Mouse (Mus musculus) hindbrain, embryonic 13.5 days (tissue): Measurements from ENCODE around the gene Fhod1. TPM values are rescaled to one million over a fixed set of nuclear protein-coding genes. Genes with fewer than 3 reads are reported as not detected.
A peak's percentile ranks its signal among the peaks of the same experiment; 100 is the strongest.

Experiments used
- ATAC-seq: fragments of 200-750 bp; cut with Nextera tagmentation; 2 replicates; pipeline ENCODE4 v1.8.0; 2017; ENCODE audit warnings: moderate TSS enrichment; ENCODE audit not compliant: low FRiP score
- H3K27ac ChIP-seq: fragments of 300-500 bp; sonication (generic); 2 replicates; pipeline ENCODE4 v1.5.1; 2015; ENCODE audit warnings: inconsistent platforms, mild to moderate bottlenecking, moderate library complexity
- H3K27me3 ChIP-seq: fragments of 300-500 bp; sonication (generic); 2 replicates; pipeline ENCODE4 v1.6.1; 2015; ENCODE audit warnings: mild to moderate bottlenecking, inconsistent platforms
- H3K36me3 ChIP-seq: fragments of 300-500 bp; sonication (generic); 2 replicates; pipeline ENCODE4 v1.6.1; 2015; ENCODE audit warnings: mild to moderate bottlenecking, inconsistent platforms
- H3K4me1 ChIP-seq: fragments of 300-500 bp; sonication (generic); replicated peaks from 2 replicates; pipeline ENCODE4 v1.6.1; 2015; ENCODE audit warnings: inconsistent platforms
- H3K4me2 ChIP-seq: fragments of 300-500 bp; sonication (generic); 2 replicates; pipeline ENCODE4 v1.6.1; 2015; ENCODE audit warnings: inconsistent platforms, mild to moderate bottlenecking, moderate library complexity
- H3K4me3 ChIP-seq: fragments of 300-500 bp; sonication (generic); 2 replicates; pipeline ENCODE4 v1.5.1; 2015; ENCODE audit warnings: mild to moderate bottlenecking, inconsistent platforms
- H3K9ac ChIP-seq: fragments of 300-500 bp; sonication (generic); 2 replicates; pipeline ENCODE4 v1.6.1; 2015; ENCODE audit warnings: mild to moderate bottlenecking, inconsistent platforms
- H3K9me3 ChIP-seq: fragments of 300-500 bp; sonication (generic); 2 replicates; pipeline ENCODE4 v1.6.1; 2016; ENCODE audit warnings: inconsistent platforms
- WGBS: fragments of 180-500 bp; shearing (Covaris S2); methylation state at CpG from one replicate; pipeline ENCODE4 v1.1.7; 2015; 5-methylcytosine and 5-hydroxymethylcytosine counted together
- polyA plus RNA-seq: library from polyadenylated mRNA; unstranded; fragments of >200 nt; fragmentation: Nextera tagmentation; extraction: Ambion mirVana; gene quantifications from 2 replicates; pipeline ENCODE4 v1.2.1, GENCODE M21; 2015

Fhod1 gene
- polyA plus RNA-seq, 1 experiment from 2014 or later: 0.74 TPM

DNA sequence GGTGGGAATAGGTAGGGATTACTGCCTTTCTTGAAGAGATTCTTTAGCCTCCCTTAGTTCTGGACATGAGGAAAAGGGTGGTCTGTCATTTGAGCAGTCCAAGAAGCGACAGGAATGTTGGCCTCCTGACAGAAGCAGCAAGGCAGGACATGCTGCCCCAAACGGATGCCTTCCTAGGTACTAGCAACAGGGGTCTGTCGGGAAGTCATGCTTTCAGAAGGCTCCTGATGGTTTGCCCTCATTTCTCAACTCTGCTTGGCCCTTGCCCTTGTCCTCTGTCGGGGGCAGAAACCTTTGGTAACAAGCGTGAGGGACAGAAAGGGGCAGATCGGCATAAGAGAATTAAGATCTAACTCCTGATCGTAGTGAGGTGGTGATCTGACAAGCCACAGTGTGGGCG, 37.6 kb downstream of the Fhod1 start:
- WGBS: 85% methylated on average over 8 of the region's 8 CpGs
- no peak overlapping the region for H3K9ac ChIP-seq
- no peaks in the 10 kb centered on the region for H3K9me3 ChIP-seq
- H3K36me3 ChIP-seq: peaks cover 82% of the 10 kb centered on the region
- H3K27me3 ChIP-seq: no peaks in the 10 kb centered on the region
- H3K4me3 ChIP-seq: no peak overlapping the region
- no peak overlapping the region for H3K4me2 ChIP-seq
- H3K27ac ChIP-seq: no peak overlapping the region
- no peak for ATAC-seq
- peaks cover 14% of the 10 kb centered on the region for H3K4me1 ChIP-seq

DNA sequence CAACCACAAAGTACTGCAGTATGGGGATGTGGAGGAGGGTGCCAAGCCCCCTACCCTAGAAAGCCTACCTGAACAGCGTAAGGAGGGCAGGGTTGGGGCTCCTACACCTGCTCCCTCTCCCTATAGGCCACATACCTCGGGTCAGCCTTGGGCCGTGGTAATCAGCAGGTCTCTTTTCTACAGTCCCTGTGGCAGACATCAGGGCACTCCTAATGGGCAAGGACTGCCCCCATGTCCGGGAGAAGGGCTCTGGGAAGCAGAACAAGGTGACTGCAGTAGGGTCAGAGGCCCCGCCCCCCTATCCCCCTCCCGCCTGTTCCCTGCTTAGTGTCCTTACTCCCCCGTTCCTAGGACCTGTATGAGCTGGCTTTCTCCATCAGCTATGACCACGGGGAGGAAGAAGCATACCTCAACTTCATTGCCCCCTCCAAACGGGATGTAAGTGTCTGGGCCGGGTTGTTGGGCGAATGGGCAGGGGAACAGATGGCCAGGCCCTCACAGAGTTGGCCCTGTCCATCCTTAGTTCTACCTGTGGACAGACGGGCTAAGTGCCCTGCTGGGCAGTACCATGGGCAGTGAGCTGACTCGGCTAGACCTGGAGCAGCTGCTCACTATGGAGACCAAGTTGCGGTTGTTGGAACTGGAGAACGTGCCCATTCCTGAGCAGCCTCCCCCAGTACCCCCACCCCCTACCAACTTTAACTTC, 38.5 kb downstream of the Fhod1 start:
- Histone ChIP-seq H3K27me3 (no peaks in the 10 kb centered on the region), H3K36me3 (peaks cover 80% of the 10 kb centered on the region), H3K4me1 (peaks cover 22% of the 10 kb centered on the region), H3K4me3 (no peak overlapping the region), H3K4me2 (no peak overlapping the region), H3K9ac (no peak overlapping the region), H3K27ac (no peak overlapping the region), H3K9me3 (no peaks in the 10 kb centered on the region)
- no peak for ATAC-seq
- WGBS: 82% methylated on average over 15 of the region's 15 CpGs

DNA sequence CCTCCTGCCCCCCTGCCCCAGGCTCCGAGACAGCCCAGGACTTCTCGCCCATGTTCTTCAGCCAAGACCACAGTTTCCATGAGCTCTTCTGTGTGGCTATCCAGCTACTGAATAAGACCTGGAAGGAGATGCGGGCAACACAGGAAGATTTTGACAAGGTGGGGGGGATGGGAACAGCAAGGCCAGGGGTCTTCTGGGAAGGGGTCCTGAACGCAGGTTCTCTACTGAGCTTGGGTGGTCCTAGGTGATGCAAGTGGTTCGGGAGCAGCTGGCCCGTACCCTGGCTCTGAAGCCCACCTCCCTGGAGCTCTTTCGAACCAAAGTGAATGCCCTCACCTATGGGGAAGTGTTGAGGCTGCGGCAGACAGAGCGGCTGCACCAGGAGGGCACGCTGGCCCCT, 39.3 kb downstream of the Fhod1 start:
- peaks cover 80% of the 10 kb centered on the region for H3K36me3 ChIP-seq
- no peaks in the 10 kb centered on the region for H3K27me3 ChIP-seq
- H3K4me3 ChIP-seq: no peak overlapping the region
- no peaks in the 10 kb centered on the region for H3K9me3 ChIP-seq
- 96% methylated on average over 10 of the region's 10 CpGs for WGBS
- H3K4me1 ChIP-seq: peaks cover 25% of the 10 kb centered on the region
- H3K27ac ChIP-seq: no peak overlapping the region
- no peak overlapping the region for H3K9ac ChIP-seq
- no peak overlapping the region for H3K4me2 ChIP-seq
- no peak for ATAC-seq

DNA sequence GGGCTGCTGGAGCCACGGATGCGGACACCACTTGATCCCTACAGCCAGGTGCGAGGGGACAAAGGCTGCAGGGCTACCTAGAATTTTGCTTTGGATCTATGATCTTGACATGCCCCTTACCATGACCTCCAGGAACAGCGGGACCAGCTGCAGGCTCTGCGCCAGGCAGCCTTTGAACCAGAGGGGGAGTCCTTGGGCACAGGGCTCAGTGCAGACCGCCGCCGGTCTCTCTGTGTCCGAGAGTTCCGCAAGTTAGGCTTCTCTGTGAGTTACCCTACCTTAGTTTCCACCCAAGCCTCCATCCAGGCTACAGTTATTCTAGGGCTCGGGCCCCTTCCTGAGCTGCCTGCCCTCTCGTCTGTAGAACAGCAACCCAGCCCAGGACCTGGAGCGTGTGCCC, 40.1 kb downstream of the Fhod1 start:
- WGBS: 95% methylated on average over 13 of the region's 13 CpGs
- peaks cover 25% of the 10 kb centered on the region for H3K4me1 ChIP-seq
- H3K9ac ChIP-seq: no peak overlapping the region
- no peak overlapping the region for H3K27ac ChIP-seq
- ATAC-seq: no peak
- H3K4me2 ChIP-seq: no peak overlapping the region
- no peak overlapping the region for H3K4me3 ChIP-seq
- no peaks in the 10 kb centered on the region for H3K27me3 ChIP-seq
- no peaks in the 10 kb centered on the region for H3K9me3 ChIP-seq
- peaks cover 79% of the 10 kb centered on the region for H3K36me3 ChIP-seq

DNA sequence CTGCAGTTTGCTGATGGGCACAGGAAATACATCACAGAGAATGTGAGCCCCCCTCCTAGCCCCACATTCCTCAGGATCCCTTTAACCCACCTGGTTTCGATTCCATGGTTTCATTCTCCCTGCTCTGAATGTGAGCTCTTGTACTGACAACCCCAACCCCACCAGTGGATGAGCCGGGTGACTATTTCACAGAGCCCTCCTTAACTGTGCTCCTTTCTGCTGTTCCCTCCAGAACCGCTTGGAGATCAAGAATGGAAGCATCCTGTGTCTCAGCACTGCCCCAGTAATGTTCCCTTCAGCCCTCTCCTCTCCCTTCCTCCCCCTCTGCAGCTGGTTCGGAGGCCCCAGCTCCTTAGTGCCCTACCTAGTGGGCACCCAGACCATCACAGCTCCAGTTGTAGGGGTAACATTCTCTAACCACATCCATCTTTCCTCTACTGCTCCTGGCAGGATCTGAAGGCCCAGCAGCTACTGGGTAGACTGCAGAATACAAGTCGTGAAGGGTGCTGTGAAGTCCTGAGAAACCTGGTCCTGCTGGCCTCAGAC, 41.5 kb downstream of the Fhod1 start:
- ATAC-seq: peak; percentile 33
- no peaks in the 10 kb centered on the region for H3K9me3 ChIP-seq
- H3K4me1 ChIP-seq: peaks cover 25% of the 10 kb centered on the region
- H3K36me3 ChIP-seq: peaks cover 79% of the 10 kb centered on the region
- peak overlapping the region; percentile 66 for H3K27ac ChIP-seq
- peak overlapping the region; percentile 66; the same call in 1 of the 2 replicates for H3K9ac ChIP-seq
- no peaks in the 10 kb centered on the region for H3K27me3 ChIP-seq
- peak overlapping the region; percentile 17; the same call in 1 of the 2 replicates for H3K4me3 ChIP-seq
- WGBS: 60% methylated on average over 5 of the region's 5 CpGs
- H3K4me2 ChIP-seq: peak overlapping the region; percentile 48

DNA sequence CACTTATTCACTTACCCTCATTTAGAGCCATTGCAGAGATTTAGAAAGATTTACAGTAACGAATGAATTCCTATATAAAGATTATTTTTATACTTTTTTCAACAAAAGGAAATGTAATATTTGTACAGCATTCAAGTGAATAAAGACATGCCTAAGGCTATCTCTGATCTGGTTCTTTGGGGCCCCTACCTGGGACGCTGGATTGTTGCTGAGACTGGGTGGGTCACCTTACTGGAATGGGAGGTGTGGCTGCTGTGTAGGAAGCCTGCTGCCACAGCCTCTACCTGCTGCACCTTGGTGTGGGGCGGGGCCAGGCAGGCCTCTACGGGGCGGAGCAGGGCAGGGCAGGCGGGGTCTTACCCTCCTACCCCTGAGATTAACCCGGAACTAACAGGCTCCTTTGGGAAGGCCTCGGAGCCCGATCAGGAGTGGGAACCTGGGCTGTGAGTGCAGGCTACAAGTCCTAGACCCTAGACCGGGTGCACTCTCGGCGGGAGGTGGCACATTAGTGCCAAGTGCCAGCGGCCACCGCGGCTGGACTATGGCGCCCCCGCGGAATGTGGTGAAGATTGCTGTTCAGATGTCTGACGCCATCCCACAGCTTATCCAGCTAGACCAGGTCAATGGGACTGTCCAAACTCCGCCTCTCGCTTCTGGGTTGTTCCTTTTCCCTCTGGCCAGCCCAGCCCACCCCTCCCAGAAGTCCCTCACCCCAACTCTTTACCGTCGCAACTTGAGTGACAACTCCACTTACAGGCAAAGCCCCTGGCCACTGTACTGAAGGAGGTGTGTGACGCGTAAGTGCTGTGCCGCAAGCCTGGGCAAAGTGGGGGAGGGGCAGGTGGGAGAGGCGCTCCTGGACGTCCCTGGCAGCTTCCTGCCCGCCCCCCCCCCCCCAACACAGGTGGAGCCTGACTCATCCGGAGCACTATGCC, 42.3 kb downstream of the Fhod1 start, which contains the start of gene Elmo3:
Elmo3 (plus strand) TSS at position 391 of the 935 bp plus-strand sequence.
- H3K4me2 ChIP-seq: peak within 1 kb of the TSS; percentile 48
- peak within 1 kb of the TSS; percentile 66 for H3K9ac ChIP-seq
- H3K4me1 ChIP-seq: peaks cover 25% of the 10 kb centered on the region
- peaks cover 82% of the 10 kb centered on the region for H3K36me3 ChIP-seq
- no peaks in the 10 kb centered on the region for H3K27me3 ChIP-seq
- ATAC-seq: peak; percentile 55
- peak within 1 kb of the TSS; percentile 17; the same call in 1 of the 2 replicates for H3K4me3 ChIP-seq
- H3K27ac ChIP-seq: peak within 1 kb of the TSS; percentile 66
- 8% methylated on average over 30 of the region's 30 CpGs for WGBS
- no peaks in the 10 kb centered on the region for H3K9me3 ChIP-seq

DNA sequence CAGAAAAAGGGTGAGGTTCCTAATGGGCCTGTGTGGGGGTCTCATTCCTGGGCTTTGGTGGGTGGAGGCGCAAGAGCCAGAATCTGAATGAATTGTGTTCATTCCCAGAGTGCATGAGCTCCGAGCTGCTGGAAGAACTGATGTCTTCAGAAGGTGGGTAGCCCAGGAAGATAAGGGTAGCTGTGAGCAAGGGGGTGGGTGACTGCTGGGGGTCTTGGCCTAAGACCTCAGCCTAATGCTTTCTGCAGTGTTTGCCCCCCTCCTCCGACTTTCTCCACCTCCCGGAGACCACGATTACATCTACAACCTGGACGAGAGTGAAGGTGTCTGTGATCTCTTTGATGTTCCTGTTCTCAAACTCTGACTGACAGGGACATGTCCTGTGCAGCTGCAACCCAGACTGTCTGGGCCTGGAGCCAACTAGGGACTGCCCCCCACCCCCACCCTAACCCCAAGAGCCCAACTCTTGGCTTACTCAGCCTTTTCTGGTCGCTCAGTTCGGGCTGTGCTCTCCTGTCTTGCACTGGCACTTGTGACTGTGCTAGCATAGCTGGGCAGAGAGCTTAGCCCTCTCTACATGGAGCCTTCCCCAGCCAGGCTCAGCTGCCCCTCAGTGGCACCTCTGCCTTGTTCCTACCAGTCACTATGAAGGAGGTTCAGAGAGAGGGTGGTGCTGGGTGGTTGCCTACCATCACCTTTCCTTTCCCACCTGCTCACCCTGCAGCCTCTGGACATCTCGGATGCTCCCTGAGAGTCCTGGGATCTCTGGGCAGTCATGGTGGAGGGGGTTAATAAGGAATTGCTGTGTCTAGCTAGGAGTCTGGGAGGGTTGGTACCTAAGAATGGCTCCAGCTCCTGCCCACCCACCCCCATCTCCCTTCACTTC, 43.2 kb downstream of the Fhod1 start:
- H3K4me2 ChIP-seq: no peak overlapping the region
- H3K36me3 ChIP-seq: peaks cover 82% of the 10 kb centered on the region
- no peaks in the 10 kb centered on the region for H3K9me3 ChIP-seq
- peaks cover 30% of the 10 kb centered on the region for H3K4me1 ChIP-seq
- no peak overlapping the region; the same call in 1 of the 2 replicates for H3K9ac ChIP-seq
- 68% methylated on average over 9 of the region's 9 CpGs for WGBS
- peak; percentile 9; the same call in 1 of the 2 replicates for ATAC-seq
- peak overlapping the region; percentile 53; the same call in 1 of the 2 replicates for H3K27ac ChIP-seq
- H3K4me3 ChIP-seq: no peak overlapping the region
- no peaks in the 10 kb centered on the region for H3K27me3 ChIP-seq

DNA sequence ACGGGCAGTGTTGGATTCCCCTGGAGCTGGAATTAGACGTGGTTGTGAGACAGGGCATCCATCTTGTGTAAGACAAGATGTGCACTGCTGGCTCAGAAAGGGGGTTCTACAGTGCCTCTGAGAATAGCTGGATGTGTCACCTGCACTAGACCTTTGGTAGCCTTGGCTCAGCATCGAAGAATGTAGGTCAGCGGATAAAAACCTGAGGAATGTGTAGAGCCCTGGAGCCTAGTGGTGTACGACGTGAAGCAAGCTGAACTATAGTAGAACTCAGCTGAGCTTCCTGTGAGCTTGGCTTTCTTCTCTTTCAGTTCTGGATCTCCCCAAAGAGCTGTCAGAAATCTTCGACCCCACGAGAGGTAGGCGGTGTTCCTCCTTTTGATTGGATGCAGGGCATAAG, 43.9 kb downstream of the Fhod1 start:
- H3K4me3 ChIP-seq: no peak overlapping the region
- 82% methylated on average over 9 of the region's 9 CpGs for WGBS
- H3K27me3 ChIP-seq: no peaks in the 10 kb centered on the region
- H3K9ac ChIP-seq: no peak overlapping the region; the same call in 1 of the 2 replicates
- 0 out of 2 replicates have a peak overlapping the region, but pooled peaks have one; percentile 53 for H3K27ac ChIP-seq
- H3K4me1 ChIP-seq: peaks cover 37% of the 10 kb centered on the region
- peaks cover 80% of the 10 kb centered on the region for H3K36me3 ChIP-seq
- no peaks in the 10 kb centered on the region for H3K9me3 ChIP-seq
- ATAC-seq: no peak
- H3K4me2 ChIP-seq: no peak overlapping the region

DNA sequence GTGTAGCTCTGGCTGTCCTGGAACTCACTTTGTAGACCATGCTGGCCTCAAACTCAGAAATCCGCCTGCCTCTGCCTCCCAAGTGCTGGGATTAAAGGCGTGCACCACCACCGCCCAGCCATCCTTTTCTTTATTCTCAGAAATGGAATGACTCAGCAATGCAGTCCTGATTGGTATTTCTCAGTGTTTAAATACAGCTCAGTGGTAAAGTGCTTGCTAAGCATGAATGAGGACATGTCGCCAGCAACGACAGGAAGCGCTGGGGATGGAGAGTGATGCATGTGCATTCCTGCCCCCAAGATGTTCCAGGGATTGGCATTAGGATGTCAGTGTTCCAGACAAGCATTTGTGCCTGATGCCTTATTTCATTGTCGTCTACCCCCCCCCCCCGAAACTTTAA, 44.4 kb downstream of the Fhod1 start:
- Histone ChIP-seq H3K4me2 (no peak overlapping the region), H3K27ac (no peak overlapping the region), H3K9me3 (no peaks in the 10 kb centered on the region), H3K27me3 (no peaks in the 10 kb centered on the region), H3K36me3 (peaks cover 78% of the 10 kb centered on the region), H3K4me3 (no peak overlapping the region), H3K9ac (no peak overlapping the region), H3K4me1 (peaks cover 42% of the 10 kb centered on the region)
- 88% methylated on average over 8 of the region's 8 CpGs for whole genome bisulfite sequencing
- no peak for ATAC-seq

DNA sequence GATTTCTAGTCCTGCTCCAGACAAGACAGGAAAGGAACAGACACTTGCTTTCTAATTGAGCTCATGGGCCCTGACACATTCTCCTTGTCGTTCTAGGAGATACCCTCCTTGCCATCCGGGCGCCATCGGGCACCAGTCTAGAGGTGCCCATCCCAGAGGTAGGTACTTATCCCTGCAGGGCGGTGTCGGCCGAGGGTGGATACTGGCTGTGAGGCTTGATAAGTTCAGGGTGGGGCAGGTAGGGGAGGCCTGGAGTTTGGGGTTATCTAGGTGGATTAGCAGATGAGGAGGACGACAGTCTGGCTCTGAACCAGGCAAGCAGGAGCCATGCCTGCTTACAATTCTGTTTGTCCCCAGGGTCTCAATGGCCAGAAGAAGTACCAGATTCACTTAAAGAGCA, 47.8 kb downstream of the Fhod1 start:
- Histone ChIP-seq H3K4me3 (no peak overlapping the region), H3K9me3 (no peaks in the 10 kb centered on the region), H3K27me3 (peaks cover 6% of the 10 kb centered on the region; the same call in 1 of the 2 replicates), H3K27ac (no peak overlapping the region), H3K36me3 (peaks cover 59% of the 10 kb centered on the region), H3K4me1 (peaks cover 40% of the 10 kb centered on the region), H3K9ac (no peak overlapping the region), H3K4me2 (no peak overlapping the region)
- 97% methylated on average over 8 of the region's 8 CpGs for WGBS
- ATAC-seq: no peak
